Mouse (Mus musculus): ENCODE measurements around the gene Kif3b.

- TF ChIP-seq CTCF (IDR thresholded peaks at IDR 0.05; ENCODE audit: low read depth) = no peak
- TF ChIP-seq EP300 (IDR thresholded peaks at IDR 0.05; ENCODE audit: low read depth) = no peak
Measured at GRCm38 (mm10) chr2:153375380-153375779, 84.2 kb downstream of the Kif3b start.
